Mouse (Mus musculus) G1E (cell line): ENCODE data around the gene Grid2ip.

Source experiments
- CTCF ChIP-seq: IDR thresholded peaks from 2 replicates; pipeline ENCODE4 v1.5.1; 2012; ENCODE audit warnings: low read depth, low read length, inconsistent platforms, mixed read lengths
- GATA1 ChIP-seq: IDR thresholded peaks from 2 replicates; pipeline ENCODE4 v1.6.1; 2012; ENCODE audit warnings: borderline replicate concordance, low read length, inconsistent platforms, mixed read lengths
- GATA2 ChIP-seq: IDR thresholded peaks from 2 replicates; pipeline ENCODE4 v1.6.1; 2012; ENCODE audit warnings: low read depth, low read length, inconsistent platforms, borderline replicate concordance
- TAL1 ChIP-seq: conservative IDR thresholded peaks from 2 replicates; pipeline ENCODE4 v1.6.1; 2012; ENCODE audit warnings: low read depth, low read length, inconsistent platforms, mixed read lengths

DNA sequence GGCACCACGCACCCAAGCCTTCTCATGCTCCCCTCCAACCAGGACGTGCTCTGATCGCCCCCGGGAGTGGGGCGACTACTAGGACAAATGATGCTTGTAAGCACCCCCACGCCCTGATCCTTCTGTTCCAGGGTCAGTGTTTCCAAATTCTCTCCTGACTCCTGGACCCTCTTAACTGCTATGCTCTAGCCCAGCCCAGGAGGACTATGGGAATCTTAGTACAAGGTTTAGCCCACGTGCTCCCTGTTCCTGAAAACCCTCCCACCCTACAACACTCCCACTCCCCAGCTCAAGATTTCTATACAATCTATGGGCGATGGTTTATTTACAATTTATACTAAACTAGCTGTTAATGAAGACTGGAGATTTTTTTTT is 41.6 kb upstream of the Grid2ip start:
- no peak for TF ChIP-seq TAL1
- TF ChIP-seq CTCF: no peak
- no peak for TF ChIP-seq GATA1
- TF ChIP-seq GATA2: no peak
